Mouse (Mus musculus): ENCODE measurements at regions not wholly inside any gene's neighbourhood (a gene's known extent, or its start where the extent isn't known, plus 50 kb on each side); places are given as distances from the start of the nearest gene placed in this dataset.

DNA sequence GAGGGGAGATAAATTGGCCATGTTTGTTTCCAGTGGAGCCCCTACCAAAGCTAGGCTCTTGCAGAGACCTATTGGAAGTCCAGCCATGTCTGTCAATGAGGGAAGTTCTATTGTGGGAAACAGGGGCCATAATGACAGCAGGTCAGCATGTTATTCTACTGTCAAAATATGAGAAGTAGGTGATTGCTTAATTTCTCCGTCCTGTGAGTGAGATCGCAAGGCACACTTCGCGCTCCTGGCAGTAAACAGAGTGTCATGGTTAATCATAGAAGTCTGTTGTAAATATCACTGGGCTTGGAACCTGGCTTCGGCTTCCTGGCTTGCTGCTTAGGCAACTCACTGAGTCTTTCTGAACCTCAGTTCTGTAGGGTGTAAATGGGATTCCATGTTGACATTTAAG lies 72.5 kb upstream of the Ccdc122 start:
- ATAC-seq (no peak), DNase-seq (ENCODE audit: low read depth, low spot score) (no peak)
- no peaks in the 10 kb centered on the region for H3K27me3 ChIP-seq
- no peak for TF ChIP-seq CTCF (IDR thresholded peaks at IDR 0.05)
- POLR2A ChIA-PET = no interaction called here
- CTCF ChIA-PET = interaction anchor here (1.0 to 1.2 kb wide), 2 partner anchors 16 to 44 kb away, joined by 3 to 4 read pairs; no protein-coding TSS in a partner anchor
- in situ Hi-C loops (cut with MboI; ENCODE audit: low pct_unique_long_range_greater_than_20kb) = no loop called here

DNA sequence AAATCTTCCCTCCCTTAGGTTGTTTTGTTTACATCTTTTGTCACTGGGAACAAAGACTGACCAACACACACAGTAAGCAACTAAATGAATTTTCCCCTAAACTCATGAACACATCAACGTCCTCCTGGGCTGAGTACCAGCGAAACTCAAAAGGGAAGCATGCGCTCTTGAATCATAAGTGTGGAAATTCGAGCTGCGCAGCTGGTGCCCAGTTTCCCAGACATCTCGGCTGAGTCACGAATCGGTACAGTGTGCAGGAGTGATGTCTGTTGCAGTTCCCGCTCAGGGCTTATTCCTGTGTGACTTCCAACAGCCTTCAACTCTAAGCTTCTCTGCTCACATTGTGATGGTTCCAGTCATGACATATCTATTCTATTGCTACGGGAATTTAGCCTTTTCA lies 77.7 kb upstream of the Ccdc122 start:
- POLR2A ChIA-PET = no interaction called here
- ATAC-seq (no peak), DNase-seq (ENCODE audit: low read depth, low spot score) (peak; percentile 10)
- CTCF ChIA-PET = interaction anchor here (0.7 kb wide), 1 partner anchor 14 kb away, joined by 3 read pairs; no protein-coding TSS in a partner anchor
- in situ Hi-C loops (cut with MboI; ENCODE audit: low pct_unique_long_range_greater_than_20kb) = no loop called here
- no peak for TF ChIP-seq CTCF (IDR thresholded peaks at IDR 0.05)
- no peaks in the 10 kb centered on the region for H3K27me3 ChIP-seq

DNA sequence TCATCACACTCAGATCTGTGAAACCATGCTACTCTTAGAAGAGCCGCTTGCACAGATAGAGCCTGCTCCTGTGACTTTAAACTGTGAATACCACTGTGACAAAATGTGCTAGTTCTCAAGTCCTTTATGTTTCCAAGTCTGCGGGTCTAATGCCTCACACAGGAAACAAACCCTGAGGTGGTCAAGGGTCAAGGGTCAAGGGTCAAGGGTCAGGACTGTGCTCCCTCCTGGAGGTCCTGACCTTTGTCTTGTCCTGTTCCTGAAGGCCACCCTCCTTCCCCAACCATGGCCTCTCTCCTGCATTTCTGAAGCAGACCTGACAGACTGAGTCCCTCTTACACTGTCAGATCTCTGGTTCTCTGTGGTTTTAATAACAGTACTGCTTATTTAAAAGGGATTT lies 79.4 kb upstream of the Ccdc122 start:
- ChIA-PET POLR2A (no interaction called here), CTCF (no interaction called here)
- in situ Hi-C loops (cut with MboI; ENCODE audit: low pct_unique_long_range_greater_than_20kb) = no loop called here
- TF ChIP-seq CTCF (IDR thresholded peaks at IDR 0.05) = no peak
- DNase-seq (ENCODE audit: low read depth, low spot score) = no peak
- no peaks in the 10 kb centered on the region for H3K27me3 ChIP-seq
- ATAC-seq = no peak

DNA sequence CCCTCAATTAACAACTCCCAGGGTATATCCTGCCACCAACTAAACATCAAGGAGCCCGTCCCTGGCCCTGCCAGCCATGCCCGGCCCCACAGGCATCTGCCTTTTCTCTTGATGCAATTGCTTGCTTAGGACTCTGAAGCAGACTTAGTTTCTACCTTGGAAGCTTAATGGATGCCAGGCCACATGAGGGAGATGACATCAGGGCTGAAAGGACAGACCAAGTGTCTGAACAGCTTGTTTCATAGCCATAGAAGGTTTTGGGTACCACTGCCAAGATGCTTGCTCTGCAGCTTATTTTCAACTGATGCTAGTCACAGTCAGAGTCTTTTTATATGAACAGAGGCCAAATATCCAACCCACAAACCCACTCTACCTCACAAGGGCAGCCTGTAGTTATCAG lies 83.4 kb upstream of the Ccdc122 start:
- TF ChIP-seq CTCF (IDR thresholded peaks at IDR 0.05) = no peak
- ATAC-seq (no peak), DNase-seq (ENCODE audit: low read depth, low spot score) (no peak)
- ChIA-PET POLR2A (no interaction called here), CTCF (no interaction called here)
- in situ Hi-C loops (cut with MboI; ENCODE audit: low pct_unique_long_range_greater_than_20kb) = no loop called here
- H3K27me3 ChIP-seq = no peaks in the 10 kb centered on the region

DNA sequence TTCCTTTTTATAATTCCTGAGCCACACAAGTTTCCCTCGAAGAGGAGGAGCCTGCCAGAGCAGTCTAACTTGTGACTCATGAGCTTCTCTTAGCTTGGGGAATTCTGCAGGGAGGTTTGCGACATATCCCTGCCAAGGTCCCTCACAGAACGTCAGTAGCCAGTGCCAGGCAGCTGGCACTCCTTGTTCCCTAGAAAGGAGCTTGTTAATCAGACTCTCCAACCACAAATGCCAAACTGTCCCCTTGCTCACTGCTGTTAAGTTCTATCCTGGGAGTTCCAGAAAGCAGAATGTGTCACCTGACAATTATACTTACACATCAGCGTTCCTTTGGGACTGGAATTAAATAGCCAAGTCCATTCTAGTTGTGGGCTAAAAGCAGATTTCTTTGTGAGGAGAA lies 85.1 kb upstream of the Ccdc122 start:
- H3K27me3 ChIP-seq = no peaks in the 10 kb centered on the region
- ChIA-PET CTCF (interaction anchor here (0.7 to 1.5 kb wide), 5 partner anchors 11 to 61 kb away, joined by 3 to 7 read pairs (median 3); no protein-coding TSS in a partner anchor), POLR2A (no interaction called here)
- peak; percentile 83 for ATAC-seq
- no peak for DNase-seq (ENCODE audit: low read depth, low spot score)
- TF ChIP-seq CTCF (IDR thresholded peaks at IDR 0.05) = no peak
- in situ Hi-C loops (cut with MboI; ENCODE audit: low pct_unique_long_range_greater_than_20kb) = no loop called here

DNA sequence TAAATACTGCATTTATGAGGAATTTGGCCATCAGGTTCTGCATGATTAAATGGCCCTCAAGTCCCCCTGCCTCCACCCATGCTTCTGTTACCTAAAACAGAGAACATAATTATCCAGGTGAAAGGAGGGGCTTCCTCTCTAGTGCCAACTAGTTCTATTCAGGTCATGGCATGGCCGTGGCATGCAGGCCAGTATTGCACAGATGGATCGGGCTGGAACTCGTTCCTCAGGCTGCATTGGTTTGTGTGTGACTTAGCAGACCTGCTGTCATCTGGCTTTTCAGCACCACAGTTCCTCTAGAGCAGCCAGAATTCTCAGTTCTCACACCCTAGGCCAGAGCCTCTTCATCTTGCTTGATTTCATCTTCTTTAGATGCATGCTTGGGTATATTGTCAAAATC lies 87.2 kb upstream of the Ccdc122 start:
- ATAC-seq = no peak
- in situ Hi-C loops (cut with MboI; ENCODE audit: low pct_unique_long_range_greater_than_20kb) = no loop called here
- no peaks in the 10 kb centered on the region for H3K27me3 ChIP-seq
- ChIA-PET POLR2A (interaction anchor here (1.8 kb wide), 1 partner anchor 18 kb away, joined by 4 read pairs; no protein-coding TSS in a partner anchor), CTCF (interaction anchor here (1.0 to 2.1 kb wide), 3 partner anchors 15 to 61 kb away, joined by 3 to 5 read pairs (median 4); no protein-coding TSS in a partner anchor)
- no peak for DNase-seq (ENCODE audit: low read depth, low spot score)
- TF ChIP-seq CTCF (IDR thresholded peaks at IDR 0.05) = no peak

DNA sequence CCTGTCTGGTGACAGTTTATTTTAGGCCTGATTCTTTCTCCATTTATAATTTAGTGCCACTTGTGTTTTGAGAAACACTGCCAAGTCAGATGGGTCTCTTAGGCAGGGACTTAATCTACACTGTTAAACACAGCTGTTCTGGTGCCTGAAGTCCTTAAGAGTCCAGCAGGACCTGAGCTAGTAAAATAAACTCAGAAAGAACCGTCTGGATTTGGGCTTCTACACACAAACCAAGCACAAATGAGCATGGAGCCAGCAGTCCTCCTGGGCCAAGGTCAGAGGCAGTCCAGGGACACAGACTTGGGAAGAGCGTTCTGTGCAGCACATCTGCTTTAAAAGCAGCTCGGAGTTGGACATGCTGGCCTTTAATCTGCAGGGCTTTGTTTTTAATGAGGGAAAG lies 87.6 kb upstream of the Ccdc122 start:
- ATAC-seq = no peak
- CTCF ChIA-PET = interaction anchor here (0.8 to 2.1 kb wide), 8 partner anchors 14 to 131 kb away, joined by 3 to 5 read pairs (median 4); no protein-coding TSS in a partner anchor

DNA sequence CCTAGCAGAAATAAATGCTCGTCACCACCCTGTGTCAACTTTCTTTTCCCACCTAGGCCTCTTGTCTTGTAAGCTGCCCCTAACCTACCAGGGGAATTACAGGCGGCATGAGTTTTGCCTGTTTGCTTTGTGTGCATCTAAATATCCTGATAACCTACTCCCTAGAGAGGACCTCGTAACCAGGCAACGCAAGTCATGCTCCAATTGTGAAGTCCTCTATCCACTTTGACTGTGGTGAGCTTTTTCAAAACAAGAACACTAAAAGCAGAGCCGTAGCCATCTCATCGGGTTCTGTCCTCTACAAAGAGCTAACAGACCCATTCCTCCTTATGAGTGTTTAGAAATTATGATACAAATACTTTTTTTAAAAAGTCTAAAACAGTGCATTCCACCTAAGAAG lies 88.1 kb upstream of the Ccdc122 start:
- in situ Hi-C loops (cut with MboI; ENCODE audit: low pct_unique_long_range_greater_than_20kb) = no loop called here
- no peak for TF ChIP-seq CTCF (IDR thresholded peaks at IDR 0.05)
- no peak for DNase-seq (ENCODE audit: low read depth, low spot score)
- ChIA-PET POLR2A (interaction anchor here (0.7 to 1.8 kb wide), 3 partner anchors 16 to 21 kb away, joined by 4 to 6 read pairs (median 4); no protein-coding TSS in a partner anchor), CTCF (interaction anchor here (0.7 to 2.1 kb wide), 10 partner anchors 12 to 130 kb away, joined by 3 to 5 read pairs (median 4); no protein-coding TSS in a partner anchor)
- ATAC-seq = no peak
- H3K27me3 ChIP-seq = no peaks in the 10 kb centered on the region

More for the DNA sequence above, 87.6 kb upstream of the Ccdc122 start:
- no peaks in the 10 kb centered on the region for H3K27me3 ChIP-seq
- DNase-seq (ENCODE audit: low read depth, low spot score) = no peak
- POLR2A ChIA-PET = interaction anchor here (0.7 to 1.8 kb wide), 2 partner anchors 18 to 21 kb away, joined by 4 read pairs; no protein-coding TSS in a partner anchor
- in situ Hi-C loops (cut with MboI; ENCODE audit: low pct_unique_long_range_greater_than_20kb) = no loop called here
- no peak for TF ChIP-seq CTCF (IDR thresholded peaks at IDR 0.05)

DNA sequence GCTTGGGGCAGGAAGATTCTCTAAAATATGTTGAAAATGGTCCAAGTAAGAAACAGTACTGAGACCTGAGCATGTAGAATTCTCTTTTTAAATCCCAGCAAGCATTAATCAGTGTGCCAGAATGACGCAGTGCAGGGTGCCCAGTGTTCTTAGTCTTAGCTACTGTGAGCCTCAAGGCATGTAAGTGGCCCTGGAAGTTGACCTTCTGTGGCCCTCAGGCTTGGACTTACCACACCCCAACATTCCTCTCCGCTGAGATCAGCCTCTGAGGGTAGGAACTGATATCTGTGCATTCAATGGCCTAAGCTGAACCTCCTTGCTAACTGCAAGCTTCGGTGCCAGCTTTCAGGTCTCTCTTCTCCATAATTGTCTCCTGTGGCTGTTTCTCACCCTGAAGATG lies 89.4 kb upstream of the Ccdc122 start:
- in situ Hi-C loops (cut with MboI; ENCODE audit: low pct_unique_long_range_greater_than_20kb) = no loop called here
- CTCF ChIA-PET = interaction anchor here (0.8 to 2.1 kb wide), 6 partner anchors 12 to 63 kb away, joined by 3 to 6 read pairs (median 3); no protein-coding TSS in a partner anchor
- no peaks in the 10 kb centered on the region for H3K27me3 ChIP-seq
- TF ChIP-seq CTCF (IDR thresholded peaks at IDR 0.05) = no peak
- peak; percentile 92 for ATAC-seq
- POLR2A ChIA-PET = interaction anchor here (1.1 to 1.5 kb wide), 4 partner anchors 14 to 439 kb away, joined by 3 to 6 read pairs (median 4); no protein-coding TSS in a partner anchor
- no peak for DNase-seq (ENCODE audit: low read depth, low spot score)

DNA sequence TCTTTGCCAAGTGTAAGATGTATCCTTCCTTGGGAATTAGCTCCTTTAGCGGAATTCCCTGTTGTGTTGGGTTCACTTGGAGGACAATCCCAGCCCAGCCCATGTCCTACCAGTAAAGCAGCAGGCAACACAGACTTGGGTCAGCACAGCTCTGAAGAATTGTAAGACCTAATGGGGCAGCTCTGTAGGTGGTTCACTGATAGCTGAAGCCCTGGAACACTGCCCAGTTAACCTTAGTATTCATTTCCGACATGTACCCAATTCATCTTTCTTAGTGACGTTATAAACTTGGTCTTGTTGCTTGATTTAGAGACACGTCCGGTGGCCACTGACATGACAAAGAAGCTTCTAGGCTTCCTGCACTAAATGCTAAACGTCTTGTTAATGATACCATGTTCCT lies 90.9 kb upstream of the Ccdc122 start:
- ChIA-PET CTCF (interaction anchor here (0.9 to 2.1 kb wide), 5 partner anchors 10 to 68 kb away, joined by 3 to 8 read pairs (median 3); no protein-coding TSS in a partner anchor), POLR2A (interaction anchor here (0.6 to 1.5 kb wide), 7 partner anchors 12 to 442 kb away, joined by 3 to 5 read pairs (median 3); no protein-coding TSS in a partner anchor)
- in situ Hi-C loops (cut with MboI; ENCODE audit: low pct_unique_long_range_greater_than_20kb) = no loop called here
- no peaks in the 10 kb centered on the region for H3K27me3 ChIP-seq
- TF ChIP-seq CTCF (IDR thresholded peaks at IDR 0.05) = no peak
- ATAC-seq (no peak), DNase-seq (ENCODE audit: low read depth, low spot score) (no peak)

DNA sequence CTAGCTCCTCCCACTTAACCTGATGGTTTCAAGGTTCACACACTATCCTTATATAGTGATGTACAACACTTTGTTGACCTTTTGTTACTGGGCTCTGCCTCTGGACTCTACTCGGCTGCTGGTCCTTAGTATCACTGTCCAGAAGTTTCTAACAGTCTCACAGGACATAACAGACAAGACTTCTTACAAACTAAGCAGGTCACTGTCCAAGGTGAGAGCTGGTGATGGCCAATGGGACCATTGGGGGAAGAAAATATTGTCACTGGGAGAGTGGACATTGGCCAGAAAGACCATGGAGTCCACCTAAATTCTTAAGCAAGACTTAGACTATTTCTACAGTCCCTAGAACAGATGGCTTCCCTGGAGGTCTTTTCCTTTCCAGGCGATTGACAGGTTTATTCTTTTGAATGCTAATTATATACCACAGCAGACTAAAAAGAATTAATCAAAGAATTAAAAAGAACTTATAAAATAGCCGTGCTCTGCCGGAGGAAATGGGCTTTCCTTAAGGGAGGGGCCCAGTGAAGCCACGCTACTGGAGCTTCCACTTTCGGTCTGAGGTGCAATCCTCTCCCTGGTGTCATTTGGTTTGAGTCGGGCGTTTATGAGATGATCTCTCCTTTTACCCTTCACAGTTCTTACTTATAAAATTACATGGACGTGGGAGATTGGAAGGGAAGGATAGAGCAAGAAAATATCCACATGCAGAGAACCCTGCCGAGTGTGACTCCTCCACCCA lies 94.9 kb upstream of the Ccdc122 start:
- DNase-seq (ENCODE audit: low read depth, low spot score) (no peak), ATAC-seq (no peak)
- ChIA-PET POLR2A (no interaction called here), CTCF (interaction anchor here (1.4 to 1.8 kb wide), 2 partner anchors 8 to 9 kb away, joined by 5 to 7 read pairs; no protein-coding TSS in a partner anchor)
- no peak for TF ChIP-seq CTCF (IDR thresholded peaks at IDR 0.05)
- in situ Hi-C loops (cut with MboI; ENCODE audit: low pct_unique_long_range_greater_than_20kb) = no loop called here
- H3K27me3 ChIP-seq = no peaks in the 10 kb centered on the region
